In the genomic region with DNA sequence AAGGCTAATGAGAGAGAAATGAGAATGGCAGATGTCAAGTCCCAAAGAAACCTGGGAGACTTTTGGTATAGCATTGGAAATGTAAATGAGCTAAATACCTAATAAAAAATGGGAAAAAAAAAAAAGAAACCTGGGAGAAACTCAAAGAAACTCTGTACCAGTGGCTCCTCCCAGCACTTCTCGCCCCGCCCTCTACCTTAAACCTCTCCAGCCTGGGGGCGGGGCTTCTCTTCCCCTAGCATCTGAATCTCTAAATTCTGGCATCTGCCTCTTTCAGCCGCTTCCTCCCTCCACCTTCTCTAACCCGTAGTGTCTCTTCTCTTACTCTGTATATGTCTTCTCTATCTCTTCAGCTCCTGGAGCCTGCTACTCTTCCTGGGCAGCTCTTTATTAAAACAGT, we compare ENCODE assay signal across 24 mouse cellular contexts. TPM values are rescaled to one million over a fixed set of nuclear protein-coding genes. Genes with fewer than 3 reads are reported as not detected.
"Had no signal": no experiment of that assay in that cellular context is flagged by ENCODE, and none has a peak within 500 bp of the region (broad histone marks: within the 10 kb centered on the region; RNA-seq: fewer than 3 reads in every experiment).

No protein-coding gene starts in this region.

- H3K9ac ChIP-seq: limb, embryonic 13.5 days; liver, embryonic 15.5 days; neural tube, embryonic 12.5 days; neural tube, embryonic 15.5 days; stomach, embryonic 15.5 days had no signal

- H3K4me3 ChIP-seq: layer of hippocampus, adult 2 months; limb, embryonic 10.5 days; limb, embryonic 13.5 days; liver, embryonic 15.5 days; neural tube, embryonic 12.5 days; neural tube, embryonic 15.5 days; stomach, embryonic 15.5 days had no signal

- H3K4me2 ChIP-seq: limb, embryonic 13.5 days; liver, embryonic 15.5 days; neural tube, embryonic 12.5 days; neural tube, embryonic 15.5 days; stomach, embryonic 15.5 days had no signal

- H3K27ac ChIP-seq: kidney, postnatal 0 days; layer of hippocampus, adult 2 months; limb, embryonic 10.5 days; limb, embryonic 13.5 days; liver, embryonic 15.5 days; neural tube, embryonic 12.5 days; neural tube, embryonic 15.5 days; stomach, embryonic 15.5 days had no signal

- H3K4me1 ChIP-seq: neural tube, embryonic 12.5 days; neural tube, embryonic 15.5 days; stomach, embryonic 15.5 days had no signal

- H3K36me3 ChIP-seq: limb, embryonic 10.5 days; limb, embryonic 13.5 days; liver, embryonic 15.5 days; neural tube, embryonic 12.5 days; neural tube, embryonic 15.5 days; stomach, embryonic 15.5 days had no signal

- H3K9me3 ChIP-seq: limb, embryonic 10.5 days; limb, embryonic 13.5 days; liver, embryonic 15.5 days; neural tube, embryonic 12.5 days; neural tube, embryonic 15.5 days; stomach, embryonic 15.5 days had no signal

- H3K27me3 ChIP-seq: limb, embryonic 13.5 days; neural tube, embryonic 12.5 days; neural tube, embryonic 15.5 days; stomach, embryonic 15.5 days had no signal

- DNase-seq: kidney, adult 2 months; kidney, postnatal 25 days; layer of hippocampus, adult 9-11 months; lung, adult 2 months; lung, postnatal 14 days; lung, postnatal 4 days; midbrain, embryonic 14.5 days; right cerebral cortex, adult 18-20 months; right cerebral cortex, postnatal 14 days; spleen, adult 18-20 months; thymus, postnatal 36 days had no signal

RNA-seq across cellular contexts. Expression of a gene that starts 53.2 kb away (rescaled TPM):
- total RNA-seq: liver, adult 2 months; megakaryocyte progenitor cell, adult 5-6 weeks; megakaryocyte-erythroid progenitor cell, adult 5-6 weeks had no signal
- polyA plus RNA-seq: kidney, adult 2 months; kidney, embryonic 14.5 days; kidney, postnatal 0 days; limb, embryonic 10.5 days; limb, embryonic 13.5 days; liver, adult 2 months; liver, embryonic 15.5 days; lung, adult 2 months; lung, embryonic 16.5 days; neural tube, embryonic 12.5 days; stomach, embryonic 15.5 days had no signal
